Mouse (Mus musculus) heart, postnatal 4 days (tissue): ENCODE measurements at regions not wholly inside any gene's neighbourhood (a gene's known extent, or its start where the extent isn't known, plus 50 kb on each side); places are given as distances from the start of the nearest gene placed in this dataset.
"Not testable (repeated sequence)": the region's sequence is repeated elsewhere in the genome, so short reads cannot be mapped to it uniquely, and the experiment has no call there.

Experiments
- DNase-seq: peaks from one replicate; pipeline ENCODE4 v3.0.0; 2021

DNA sequence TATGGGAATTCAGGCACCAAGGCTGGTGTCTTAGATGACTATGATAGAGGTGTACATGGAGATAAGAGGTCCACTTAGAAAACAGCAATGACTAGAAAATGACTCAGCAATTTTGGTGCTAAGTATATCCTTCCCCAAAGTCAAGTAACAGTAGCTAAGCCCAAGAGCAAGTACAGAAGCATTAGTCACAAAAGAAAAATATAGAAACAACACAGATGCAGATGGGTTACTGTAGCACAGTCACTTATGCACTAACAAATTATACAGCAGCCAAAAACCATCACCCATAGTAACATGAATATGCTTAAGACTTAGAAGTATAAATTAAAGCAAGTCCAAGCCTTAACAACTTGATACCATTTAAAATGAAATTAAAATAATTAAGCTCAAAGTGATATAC, 378.5 kb upstream of the Meis2 start:
- no peak for DNase-seq

DNA sequence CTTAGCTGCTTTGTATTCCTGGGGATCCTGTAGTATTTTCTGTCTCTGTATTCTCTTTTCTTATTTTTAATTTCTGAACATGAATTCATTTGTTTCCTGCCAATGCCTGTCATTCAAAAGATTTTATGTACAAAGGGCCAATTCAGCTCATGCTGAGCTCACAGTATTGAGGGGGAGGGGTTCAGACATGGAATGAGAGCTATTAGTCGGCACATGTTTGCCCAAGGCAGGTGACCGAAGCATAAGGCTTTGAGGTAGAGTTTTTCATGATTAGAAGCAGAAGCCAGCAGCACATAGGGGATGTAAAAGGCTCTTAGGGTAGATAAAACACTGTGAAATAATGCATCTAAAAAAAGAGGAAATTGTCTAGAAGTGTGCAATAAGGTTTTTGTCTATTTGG, 374.6 kb upstream of the Meis2 start:
- DNase-seq, result no peak

DNA sequence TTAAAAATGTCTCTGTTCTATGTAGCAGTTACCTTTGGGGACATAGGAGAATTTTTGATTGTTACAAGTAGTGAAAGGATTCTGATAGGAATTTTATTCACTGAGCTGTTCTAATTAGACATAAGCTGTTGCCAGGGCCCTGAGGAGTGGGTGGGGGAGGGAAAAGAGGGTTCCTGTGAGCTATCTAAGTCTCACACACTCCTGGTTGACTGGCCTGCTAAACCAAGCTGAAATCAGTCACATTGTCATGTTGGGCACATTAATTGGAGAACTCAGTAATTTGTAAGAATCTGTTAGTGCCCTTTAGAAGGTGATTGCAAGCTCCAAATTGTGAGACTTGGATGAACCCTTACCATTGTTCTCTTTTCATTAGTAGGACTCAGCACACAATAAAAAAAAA, 367.8 kb upstream of the Meis2 start:
- no peak for DNase-seq

DNA sequence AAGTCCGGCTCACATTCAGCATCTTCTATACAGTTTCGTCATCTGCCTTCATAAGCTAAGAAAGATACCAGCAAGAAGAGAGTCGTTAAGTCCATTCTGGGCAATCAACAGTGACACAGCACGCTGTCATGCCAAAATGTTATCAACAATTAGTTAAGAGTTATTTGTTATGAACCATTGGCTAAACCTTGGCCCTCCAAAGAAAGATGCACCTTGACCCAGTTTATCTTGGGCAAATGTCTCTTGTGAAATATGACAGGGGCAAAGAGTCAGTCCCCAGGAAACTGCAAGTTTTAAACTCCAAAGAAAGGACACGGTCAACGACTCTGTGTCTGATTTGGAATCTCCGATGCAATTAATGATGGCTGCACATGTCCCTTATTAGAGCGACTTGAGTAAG, 358.5 kb upstream of the Meis2 start:
- DNase-seq, result no peak

DNA sequence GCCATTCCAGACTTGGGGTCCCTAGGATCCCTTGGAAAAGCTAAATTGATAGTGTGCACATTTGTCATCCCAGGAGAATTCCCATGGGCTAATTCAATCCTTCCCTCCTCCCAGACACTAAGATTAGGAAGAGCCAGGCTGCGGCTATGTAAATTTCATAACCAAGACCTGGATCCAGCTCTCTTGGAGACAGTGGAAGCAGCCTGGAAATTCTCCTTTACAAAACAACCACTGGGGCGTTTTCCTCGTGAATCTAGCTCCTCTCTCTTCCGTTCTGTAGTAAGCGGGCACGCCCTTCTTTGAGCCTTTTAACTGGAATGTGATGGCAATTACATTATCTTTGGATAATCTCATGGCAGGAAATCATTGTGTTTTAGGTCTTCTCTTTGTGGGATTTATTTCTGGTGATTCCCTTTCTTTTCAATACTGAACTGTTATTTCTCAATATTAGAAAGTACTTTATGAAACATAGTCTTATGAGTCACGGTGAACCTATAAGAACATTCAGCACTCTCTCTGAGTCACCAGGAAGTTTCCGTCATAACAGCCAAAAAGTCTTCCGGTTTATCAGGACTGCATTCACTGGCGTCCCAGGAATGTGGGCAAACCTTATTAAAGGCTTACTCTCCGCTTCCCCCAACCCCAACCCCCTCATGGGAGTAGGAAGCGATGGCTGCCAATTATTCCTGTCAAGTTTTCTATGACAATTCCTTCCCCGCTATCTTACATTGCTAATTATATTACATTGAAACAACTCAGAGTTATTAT, 352.0 kb upstream of the Meis2 start:
- DNase-seq, result peak; percentile 7

DNA sequence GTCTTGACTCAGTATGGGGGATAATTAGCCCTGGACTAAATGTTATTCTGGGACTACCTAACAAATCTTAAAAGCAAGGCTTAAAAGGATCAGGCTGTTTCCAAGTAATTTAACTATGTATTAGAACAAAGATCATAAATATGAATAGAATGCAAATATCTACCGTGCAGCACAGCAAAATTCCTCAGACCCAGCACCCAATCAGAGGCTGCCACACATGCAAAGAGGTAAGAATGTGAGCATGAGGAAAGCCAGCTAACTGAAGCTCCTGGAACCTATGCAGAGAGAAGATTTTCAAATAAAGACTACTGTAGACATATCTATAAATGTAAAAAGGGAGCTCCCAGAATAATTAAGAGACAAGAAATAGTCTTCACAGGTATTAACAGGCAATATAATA, 350.1 kb upstream of the Meis2 start:
- DNase-seq, result no peak

DNA sequence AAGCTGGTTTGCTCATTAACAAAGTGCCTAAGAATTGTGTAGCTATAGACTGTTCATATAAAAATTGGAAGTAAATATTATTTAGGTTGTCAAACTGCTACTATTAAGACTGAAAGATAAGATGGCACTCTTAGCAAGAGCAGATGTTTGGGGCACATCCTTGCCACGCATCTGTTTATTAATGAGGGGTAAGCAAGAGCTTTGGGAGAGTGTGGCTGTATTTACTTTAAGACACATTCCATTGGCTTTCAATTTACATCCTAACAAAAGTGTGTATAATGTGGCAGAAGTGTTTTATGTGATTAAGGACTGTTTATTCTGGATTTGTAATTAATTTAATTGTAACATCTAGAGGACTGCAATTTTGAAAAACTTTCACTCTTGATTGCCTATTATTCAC, 336.5 kb upstream of the Meis2 start:
- no peak for DNase-seq

DNA sequence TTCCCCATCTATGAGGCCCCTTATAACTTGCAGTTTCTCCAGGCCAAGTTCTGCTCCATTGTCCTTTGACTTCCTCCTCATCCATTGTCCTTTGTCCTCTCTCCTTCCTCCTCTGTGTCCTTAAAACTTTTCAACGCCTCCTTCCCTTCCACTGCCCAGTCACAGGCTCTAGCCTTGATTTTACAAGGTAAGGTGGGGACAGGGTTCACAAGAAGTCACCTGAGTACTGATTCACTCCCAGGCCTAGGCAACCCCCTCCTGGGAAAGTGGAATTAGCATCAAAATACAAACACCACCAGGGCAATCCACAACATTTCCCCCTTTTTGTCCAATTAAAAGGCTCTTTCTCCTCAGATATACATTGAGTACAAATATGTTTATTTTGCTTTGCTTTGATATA, 334.3 kb upstream of the Meis2 start:
- DNase-seq, result no peak

DNA sequence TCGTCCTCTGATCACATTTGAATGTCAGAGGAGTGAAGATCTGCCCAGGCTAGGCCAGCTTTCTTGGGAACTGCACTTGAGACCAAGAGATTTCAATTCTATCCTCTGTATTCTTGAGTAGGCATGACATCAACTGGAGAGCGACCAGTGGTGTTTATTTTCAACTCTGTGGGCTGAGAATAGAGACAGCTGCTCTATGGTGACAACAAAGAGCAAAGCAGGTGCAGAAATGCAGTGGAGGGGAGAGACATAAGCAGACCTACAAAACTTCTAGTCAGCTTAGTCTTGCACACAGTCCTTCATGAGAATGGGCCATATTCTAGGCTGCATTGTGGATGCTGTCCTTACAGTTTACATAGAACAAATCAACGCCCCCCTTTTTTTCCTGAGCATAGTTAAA, 303.2 kb upstream of the Meis2 start:
- no peak for DNase-seq

DNA sequence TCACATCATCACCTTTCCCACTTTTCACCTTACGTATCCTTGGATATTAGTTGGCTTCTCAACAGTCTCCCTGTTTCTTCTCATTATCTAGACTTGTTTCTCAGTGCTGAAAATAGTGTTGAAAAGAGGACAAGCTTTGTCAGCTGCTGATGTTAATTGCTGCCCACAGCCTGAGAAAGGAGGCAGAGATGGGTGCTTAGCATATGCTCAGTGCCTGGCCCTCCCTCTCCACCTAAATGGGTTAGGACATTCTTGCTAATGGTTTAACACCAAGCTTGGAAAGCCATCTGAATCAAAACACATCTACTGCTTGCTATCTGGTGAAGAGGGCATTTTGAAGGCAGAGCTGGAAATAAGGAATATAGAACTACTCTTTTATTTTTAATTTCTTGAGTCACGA, 298.5 kb upstream of the Meis2 start:
- no peak for DNase-seq

DNA sequence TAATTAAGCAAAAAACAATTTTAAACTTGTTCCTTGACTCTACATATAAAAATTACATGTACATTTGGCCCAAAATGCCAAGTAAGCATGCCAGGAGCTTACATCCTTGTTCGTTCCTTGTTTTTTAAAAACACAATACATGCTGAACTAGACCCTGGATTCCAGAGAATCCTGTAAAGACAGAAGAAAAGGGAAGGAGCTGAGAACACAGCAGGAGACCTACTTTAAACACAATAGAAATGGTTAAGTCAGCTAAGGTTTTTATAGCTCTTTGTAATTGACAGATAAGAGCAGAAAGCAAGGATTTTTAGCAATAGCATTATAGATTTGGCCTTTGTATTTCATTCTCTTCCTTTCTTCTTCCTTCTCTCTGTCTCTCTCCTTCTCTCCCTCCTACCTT, 292.5 kb upstream of the Meis2 start:
- DNase-seq, result no peak

DNA sequence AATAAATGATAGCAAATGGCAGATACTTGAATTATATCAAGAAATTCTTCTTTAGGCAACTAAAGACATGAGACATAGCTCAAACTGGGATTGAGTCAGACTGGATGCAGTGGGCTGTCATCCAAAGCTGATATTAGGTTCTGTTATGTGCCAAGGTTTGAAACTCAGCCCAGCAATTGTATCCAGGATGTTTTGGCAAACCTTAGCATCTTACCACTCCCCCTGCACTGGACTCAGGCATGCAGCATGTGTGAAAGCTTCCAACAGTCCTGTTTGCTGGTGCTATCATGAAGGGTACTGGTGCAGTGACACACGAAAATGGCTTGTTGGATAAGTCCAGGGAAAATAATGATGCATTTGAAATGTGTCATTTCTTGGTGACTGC, 282.9 kb upstream of the Meis2 start:
- DNase-seq, result peak; percentile 4

DNA sequence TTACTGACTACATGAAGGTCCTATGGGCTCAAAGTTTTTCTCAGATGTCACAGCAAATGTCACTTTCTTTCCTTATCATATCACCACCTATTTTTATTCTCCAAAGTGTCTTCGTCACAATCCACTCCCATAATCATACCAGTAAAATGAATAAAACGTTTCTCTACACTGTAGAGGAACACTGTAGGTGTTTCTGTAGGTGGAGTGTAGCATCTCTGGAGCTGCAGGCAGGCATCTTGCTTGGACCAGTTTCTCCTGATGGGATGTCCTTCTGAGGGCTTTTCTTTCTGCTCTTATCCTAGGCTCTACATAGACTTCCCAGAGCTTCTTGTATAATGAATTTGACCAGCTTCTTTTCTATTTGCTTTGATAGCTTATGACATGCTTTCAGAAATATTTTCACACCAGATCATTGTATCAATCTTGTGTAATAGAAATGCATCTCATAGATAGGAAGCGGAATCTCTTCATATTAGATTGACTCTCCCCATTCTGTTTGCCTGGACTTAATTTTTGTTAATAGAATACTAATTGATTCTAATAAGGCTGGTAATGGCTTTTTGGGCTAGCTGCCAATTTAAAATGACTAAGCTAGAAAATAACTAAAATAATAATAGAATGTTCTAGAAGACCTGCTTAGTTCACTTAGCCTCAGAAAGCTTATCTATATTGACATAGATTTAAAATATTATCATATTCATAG, 282.3 kb upstream of the Meis2 start:
- DNase-seq, result no peak

DNA sequence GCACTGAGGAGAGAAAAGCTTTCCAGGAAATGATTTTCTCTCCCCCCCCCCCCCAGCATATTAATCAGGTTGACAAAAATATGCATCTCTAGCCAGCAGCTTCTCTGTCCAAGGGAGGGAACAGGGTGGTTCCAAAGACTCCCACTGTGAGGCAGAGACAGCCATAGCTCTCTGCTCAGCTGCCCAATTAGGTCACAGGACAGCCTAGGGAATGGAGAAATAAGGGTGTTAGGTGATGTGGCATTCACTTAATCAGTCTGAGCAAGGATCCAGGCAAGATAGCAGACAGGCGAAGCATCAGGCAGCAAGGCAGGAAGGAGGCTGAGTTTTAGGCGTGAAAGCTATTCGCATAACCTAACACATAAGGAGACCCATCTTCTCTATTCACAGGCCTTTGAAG, 266.2 kb upstream of the Meis2 start:
- no peak for DNase-seq

DNA sequence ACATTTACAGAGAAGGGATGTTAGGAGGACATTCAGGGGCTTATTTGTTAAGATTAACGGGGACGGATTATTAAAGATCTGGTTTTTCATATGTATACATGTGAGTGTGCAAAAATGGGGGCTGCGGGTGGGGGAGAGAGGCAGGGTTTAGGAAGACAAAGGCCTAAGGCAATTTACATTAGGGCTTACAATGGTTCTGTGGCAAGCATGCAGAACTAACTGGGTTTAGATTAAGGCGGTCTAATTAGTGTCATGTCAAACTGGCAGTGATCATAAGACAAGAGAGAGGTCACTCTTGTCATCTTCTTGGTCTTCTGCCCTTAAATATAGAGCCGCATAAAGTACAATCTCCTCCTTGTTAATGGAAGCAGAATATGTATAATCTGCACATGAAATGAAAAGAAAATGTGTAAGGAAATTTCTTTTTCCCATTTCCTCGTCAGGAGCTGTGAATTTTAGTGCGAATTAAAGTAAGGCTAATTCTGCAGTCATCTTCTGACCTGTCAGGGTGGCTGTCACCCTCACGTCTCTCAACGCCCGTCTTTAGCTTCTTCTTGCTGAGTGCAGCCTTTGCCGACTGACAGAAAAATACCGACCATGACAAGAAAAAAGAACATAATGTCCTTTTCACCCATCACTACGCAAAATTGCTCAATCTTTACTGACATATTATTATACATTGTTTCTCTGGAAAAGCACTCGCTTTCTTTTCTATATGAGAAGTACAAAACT, 256.6 kb upstream of the Meis2 start:
- no peak for DNase-seq

DNA sequence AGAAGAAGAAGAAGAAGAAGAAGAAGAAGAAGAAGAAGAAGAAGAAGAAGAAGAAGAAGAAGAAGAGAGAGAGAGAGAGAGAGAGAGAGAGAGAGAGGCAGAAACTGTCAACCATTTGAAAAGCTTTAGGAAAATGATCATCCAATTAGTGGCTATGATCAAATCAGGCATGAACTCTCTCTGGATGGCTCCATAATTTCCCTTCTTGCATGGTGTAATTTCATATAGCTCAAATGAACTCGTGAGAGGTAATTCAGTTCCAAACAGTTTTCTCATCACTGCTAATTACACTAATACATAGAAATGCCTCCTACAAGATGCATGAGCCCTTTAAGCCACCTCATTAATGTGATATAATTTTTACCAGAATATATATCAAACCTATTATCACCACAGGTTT, 233.9 kb upstream of the Meis2 start:
- DNase-seq, result no peak

DNA sequence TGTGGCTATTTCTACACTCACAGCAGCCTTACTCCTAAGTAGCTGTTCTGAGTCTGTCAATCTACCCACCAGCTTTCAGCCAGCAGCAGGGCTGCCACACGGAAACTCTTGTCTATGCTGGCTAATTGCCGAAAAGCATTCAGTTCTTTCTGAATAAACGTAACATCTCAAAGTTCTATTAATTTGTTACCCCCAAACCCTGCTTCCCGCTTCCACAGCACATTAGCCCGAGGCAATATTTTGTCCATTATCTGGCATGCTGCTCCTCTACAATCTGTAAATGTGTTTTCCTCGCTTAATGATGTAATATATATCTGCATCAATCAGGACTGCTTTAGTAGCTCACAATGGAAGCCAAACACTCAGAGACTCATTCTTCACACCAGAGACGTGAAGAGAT, 224.2 kb upstream of the Meis2 start:
- no peak for DNase-seq

DNA sequence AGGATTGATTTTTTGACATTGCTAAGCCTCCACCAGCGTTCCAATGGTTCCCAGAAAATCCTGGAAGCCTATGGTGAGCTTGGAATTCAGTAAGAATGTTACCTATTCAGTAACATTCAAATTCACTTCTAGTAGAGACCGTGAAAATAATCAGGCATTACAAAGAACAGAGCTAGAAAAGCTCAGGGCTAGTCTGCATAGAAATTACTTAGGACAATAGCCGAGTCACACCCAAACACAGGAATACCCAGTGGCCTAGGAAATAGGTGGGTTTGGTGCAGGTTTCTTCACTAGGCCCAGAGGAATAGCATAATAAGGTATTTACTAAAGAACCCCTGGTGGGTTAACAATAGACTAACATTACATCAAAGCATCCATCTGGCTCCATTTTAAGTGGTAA, 177.6 kb upstream of the Meis2 start:
- DNase-seq, result not testable (repeated sequence)

DNA sequence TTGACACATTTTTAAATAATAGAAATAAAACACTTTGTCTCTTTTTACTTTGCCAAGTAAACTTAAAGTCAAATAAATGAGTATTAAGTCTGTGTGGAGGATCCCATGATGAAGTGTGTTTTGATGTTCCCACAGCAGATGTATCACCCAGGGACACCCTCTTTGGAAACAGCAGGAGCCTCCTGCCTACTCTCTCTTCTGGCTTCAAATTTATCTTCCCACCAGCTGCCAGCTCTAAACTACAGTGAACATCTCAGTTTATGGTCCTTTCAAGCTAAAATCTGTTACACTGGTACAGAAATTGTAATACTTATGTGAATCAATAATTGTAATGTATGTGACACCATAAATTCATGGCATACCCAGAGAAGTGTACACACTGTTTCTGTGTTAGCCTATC, 171.1 kb upstream of the Meis2 start:
- DNase-seq, result no peak

DNA sequence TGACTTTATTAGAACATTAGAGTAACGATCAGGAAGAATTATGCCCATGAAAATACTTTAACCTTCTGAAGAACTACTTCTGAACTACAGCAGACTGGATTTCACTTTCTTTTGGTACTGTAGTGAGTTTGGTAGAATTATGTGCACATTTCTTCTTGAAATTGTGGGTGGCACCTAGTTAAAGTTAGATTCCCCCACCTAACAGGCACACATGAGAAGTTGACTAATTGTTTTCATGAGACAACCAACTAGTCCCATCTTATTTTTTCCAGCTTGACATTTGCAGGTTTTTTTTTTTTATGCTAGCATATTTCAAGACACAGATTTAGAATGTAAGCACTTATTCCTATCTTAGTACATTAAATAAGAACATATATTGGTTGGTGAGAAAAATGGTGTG, 167.2 kb upstream of the Meis2 start:
- no peak for DNase-seq

DNA sequence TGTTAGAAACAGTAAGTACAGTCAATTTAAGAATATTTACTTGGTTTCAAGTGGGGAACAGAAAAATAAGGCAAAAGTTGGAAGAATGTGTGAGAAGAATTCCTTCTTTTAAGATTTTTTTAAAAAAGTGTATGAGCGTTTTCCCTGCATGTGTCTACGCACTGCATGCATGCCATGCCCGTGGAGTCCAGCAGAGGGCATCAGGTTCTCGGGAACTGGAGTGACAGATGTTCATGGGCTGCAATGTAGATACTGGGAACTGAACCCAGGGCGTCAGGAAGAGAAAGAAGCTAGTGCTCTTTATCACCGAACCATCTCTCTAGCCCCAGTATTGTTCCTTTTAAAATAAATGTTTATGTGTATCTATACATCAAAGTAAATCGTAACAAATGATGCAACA, 150.8 kb upstream of the Meis2 start:
- peak; percentile 45 for DNase-seq

DNA sequence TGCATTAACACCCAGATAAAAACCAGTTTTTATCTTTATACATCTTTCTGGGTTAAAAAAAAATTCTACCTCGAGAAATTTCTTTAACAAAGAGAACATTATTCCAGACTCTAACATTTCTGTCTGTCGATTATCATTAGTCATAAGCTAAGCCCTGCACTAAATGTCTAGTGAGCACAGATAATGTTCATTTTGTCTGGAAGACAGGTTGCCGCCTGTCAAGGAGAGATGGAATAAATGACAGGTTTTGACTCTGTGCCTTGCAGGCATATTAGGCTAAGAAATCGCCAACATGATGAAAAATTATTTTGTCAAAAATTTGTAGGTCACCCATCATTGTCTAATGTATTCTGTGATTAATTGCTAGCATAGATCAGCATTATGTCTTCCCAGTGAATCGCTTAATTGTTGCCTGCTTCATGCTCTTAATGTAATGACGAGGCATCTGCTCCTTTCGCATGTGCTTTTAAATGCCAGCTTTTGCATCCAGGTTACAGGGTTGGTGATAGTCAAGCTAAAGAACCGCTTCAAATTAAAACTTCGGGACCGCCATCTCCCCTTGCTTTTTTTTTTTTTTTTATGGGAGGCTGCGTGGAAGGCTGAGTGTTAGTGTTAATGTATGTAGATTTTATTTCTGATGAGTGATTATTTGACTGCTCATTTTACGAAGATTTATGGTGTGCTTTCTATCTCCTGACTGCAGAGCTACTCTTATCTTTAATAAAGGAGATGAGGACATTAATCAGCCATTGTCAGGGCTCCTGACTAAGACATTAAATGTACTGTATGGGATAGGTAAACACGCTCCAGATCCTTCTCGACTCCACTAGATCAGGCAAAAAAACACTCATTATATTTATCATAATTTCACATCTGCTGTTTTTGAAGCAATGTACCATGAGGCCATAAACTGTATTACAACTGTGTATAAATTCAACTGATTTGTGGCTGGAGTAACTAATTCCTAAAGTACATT, 135.9 kb upstream of the Meis2 start:
- no peak for DNase-seq

DNA sequence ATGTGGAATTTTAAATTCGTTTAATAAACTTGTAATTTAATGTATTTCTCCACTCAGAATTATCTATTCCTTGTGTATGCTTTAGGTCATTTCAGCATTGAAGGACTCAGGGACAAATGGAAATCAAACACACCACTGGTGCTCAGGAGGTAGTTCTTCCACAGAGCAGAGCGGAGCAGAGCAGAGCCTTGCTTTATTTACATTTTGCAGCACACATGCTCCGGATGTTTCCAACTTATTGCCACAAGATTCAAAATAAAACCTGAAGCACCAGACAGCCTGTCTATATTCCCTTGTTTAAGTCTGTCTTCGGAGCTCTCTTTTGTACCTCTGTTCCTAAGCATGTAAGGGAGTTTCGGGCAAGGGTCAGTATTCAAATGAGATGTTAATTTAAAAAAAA, 135.2 kb upstream of the Meis2 start:
- no peak for DNase-seq
